Mouse (Mus musculus) kidney, adult 9 months (tissue): ENCODE measurements at regions not wholly inside any gene's neighbourhood (a gene's known extent, or its start where the extent isn't known, plus 50 kb on each side); places are given as distances from the start of the nearest gene placed in this dataset.
A peak's percentile ranks its signal among the peaks of the same experiment; 100 is the strongest.

Source experiments
- DNase-seq: peaks from one replicate; pipeline ENCODE4 v3.0.0; 2022

GRCm38 (mm10) chr4:142517478-142518455, 278.6 kb upstream of the Kazn start:
- DNase-seq: no peak

GRCm38 (mm10) chr4:142514751-142515150, 275.6 kb upstream of the Kazn start:
- DNase-seq: peak; percentile 50

- no peak for DNase-seq
Observed at GRCm38 (mm10) chr4:142509386-142509785, 270.2 kb upstream of the Kazn start.

GRCm38 (mm10) chr4:142506383-142507211, 267.4 kb upstream of the Kazn start:
- no peak for DNase-seq

GRCm38 (mm10) chr4:142503761-142504160, 264.6 kb upstream of the Kazn start:
- DNase-seq: no peak

GRCm38 (mm10) chr4:142501177-142501576, 262.0 kb upstream of the Kazn start:
- no peak for DNase-seq

- DNase-seq: no peak
Observed at GRCm38 (mm10) chr4:142500541-142500940, 261.3 kb upstream of the Kazn start.

- DNase-seq: no peak
Observed at GRCm38 (mm10) chr4:142496605-142497004, 257.4 kb upstream of the Kazn start.

- peak; percentile 8 for DNase-seq
Observed at GRCm38 (mm10) chr4:142492926-142493492, 253.8 kb upstream of the Kazn start.

- no peak for DNase-seq
Observed at GRCm38 (mm10) chr4:142485784-142486423, 246.7 kb upstream of the Kazn start.

- no peak for DNase-seq
Observed at GRCm38 (mm10) chr4:142475632-142476031, 236.4 kb upstream of the Kazn start.

GRCm38 (mm10) chr4:142474626-142475025, 235.4 kb upstream of the Kazn start:
- DNase-seq: no peak

- DNase-seq: peak; percentile 22
Observed at GRCm38 (mm10) chr4:142474018-142474417, 234.8 kb upstream of the Kazn start.

GRCm38 (mm10) chr4:142473284-142473683, 234.1 kb upstream of the Kazn start:
- DNase-seq: no peak

- DNase-seq: no peak
Observed at GRCm38 (mm10) chr4:142472332-142472731, 233.1 kb upstream of the Kazn start.

GRCm38 (mm10) chr4:142470784-142471183, 231.6 kb upstream of the Kazn start:
- DNase-seq: no peak

GRCm38 (mm10) chr4:142467920-142468319, 228.7 kb upstream of the Kazn start:
- DNase-seq: no peak

- DNase-seq: peak; percentile 54
Observed at GRCm38 (mm10) chr4:142465226-142465625, 226.0 kb upstream of the Kazn start.

- DNase-seq: no peak
Observed at GRCm38 (mm10) chr4:142464066-142464465, 224.9 kb upstream of the Kazn start.

- no peak for DNase-seq
Observed at GRCm38 (mm10) chr4:142460468-142461086, 221.4 kb upstream of the Kazn start.

- DNase-seq: no peak
Observed at GRCm38 (mm10) chr4:142452614-142453013, 213.4 kb upstream of the Kazn start.

GRCm38 (mm10) chr4:142450884-142451283, 211.7 kb upstream of the Kazn start:
- DNase-seq: no peak
